In genomic region chr11:60076790-60077189, GRCm38 (mm10) we compare ENCODE assay signal across 9 mouse cellular contexts. TPM values are rescaled to one million over a fixed set of nuclear protein-coding genes. Genes with fewer than 3 reads are reported as not detected.
A peak's percentile ranks its signal among the peaks of the same experiment; 100 is the strongest.
DNase-seq lines count a peak whose midpoint lies in the region; ATAC-seq and TF ChIP-seq lines count a peak whose summit lies in the region.
"Had no signal": no experiment of that assay in that cellular context is flagged by ENCODE, and none has a peak within 500 bp of the region (broad histone marks: within the 10 kb centered on the region; RNA-seq: fewer than 3 reads in every experiment).

No protein-coding gene starts in this region.

- no peak for ATAC-seq in forebrain, embryonic 11.5 days (replicated peaks; ENCODE audit: low FRiP score)
- no peak for ATAC-seq in forebrain, embryonic 15.5 days (replicated peaks)
- ATAC-seq in embryonic facial prominence, embryonic 11.5 days (replicated peaks; ENCODE audit: insufficient number of reproducible peaks, low FRiP score, low TSS enrichment, low read depth) = no peak
- ATAC-seq in liver, embryonic 13.5 days (ENCODE audit: low read depth) = no peak

- H3K4me1 ChIP-seq in forebrain, embryonic 11.5 days (replicated peaks; ENCODE audit: control insufficient read depth, insufficient read depth, low read length) = no peaks in the 10 kb centered on the region
- H3K4me1 ChIP-seq in forebrain, embryonic 15.5 days = no peaks in the 10 kb centered on the region
- no peaks in the 10 kb centered on the region for H3K4me1 ChIP-seq in embryonic facial prominence, embryonic 11.5 days (ENCODE audit: control insufficient read depth, insufficient read depth, low read length)
- peaks cover 3% of the 10 kb centered on the region for H3K4me1 ChIP-seq in liver, embryonic 13.5 days (replicated peaks)

- H3K27ac ChIP-seq in forebrain, embryonic 11.5 days (ENCODE audit: low read depth, low read length) = no peak overlapping the region
- H3K27ac ChIP-seq in forebrain, embryonic 15.5 days (replicated peaks) = no peak overlapping the region
- no peak overlapping the region for H3K27ac ChIP-seq in embryonic facial prominence, embryonic 11.5 days (replicated peaks; ENCODE audit: low read depth, low read length)
- H3K27ac ChIP-seq in liver, embryonic 13.5 days = no peak overlapping the region
- H3K27ac ChIP-seq: limb, embryonic 15.5 days had no signal

- H3K79me3 ChIP-seq in C2C12 (ENCODE audit: low read depth) = no peaks in the 10 kb centered on the region

- no peak overlapping the region for H3K4me3 ChIP-seq in forebrain, embryonic 11.5 days (ENCODE audit: low read depth, low read length)
- no peak overlapping the region for H3K4me3 ChIP-seq in forebrain, embryonic 15.5 days
- no peak overlapping the region for H3K4me3 ChIP-seq in C2C12 (ENCODE audit: insufficient read depth, poor library complexity, severe bottlenecking)
- no peak overlapping the region for H3K4me3 ChIP-seq in embryonic facial prominence, embryonic 11.5 days (ENCODE audit: low read depth, low read length)
- H3K4me3 ChIP-seq in liver, embryonic 13.5 days (replicated peaks) = no peak overlapping the region
- H3K4me3 ChIP-seq: limb, embryonic 15.5 days had no signal

- no peaks in the 10 kb centered on the region for H3K9me3 ChIP-seq in forebrain, embryonic 11.5 days (ENCODE audit: control insufficient read depth, low read length)
- no peaks in the 10 kb centered on the region for H3K9me3 ChIP-seq in forebrain, embryonic 15.5 days
- H3K9me3 ChIP-seq in embryonic facial prominence, embryonic 11.5 days (replicated peaks; ENCODE audit: control insufficient read depth, low read length) = no peaks in the 10 kb centered on the region
- no peaks in the 10 kb centered on the region for H3K9me3 ChIP-seq in liver, embryonic 13.5 days (replicated peaks)
- H3K9me3 ChIP-seq: limb, embryonic 15.5 days had no signal

- no peaks in the 10 kb centered on the region for H3K79me2 ChIP-seq in C2C12 (ENCODE audit: control insufficient read depth, insufficient read depth)

- H3K27me3 ChIP-seq in forebrain, embryonic 11.5 days (ENCODE audit: control insufficient read depth, insufficient read depth, low read length) = no peaks in the 10 kb centered on the region
- no peaks in the 10 kb centered on the region for H3K27me3 ChIP-seq in forebrain, embryonic 15.5 days
- no peaks in the 10 kb centered on the region for H3K27me3 ChIP-seq in C2C12 (ENCODE audit: control insufficient read depth, insufficient read depth, insufficient read length)
- H3K27me3 ChIP-seq in embryonic facial prominence, embryonic 11.5 days (ENCODE audit: control insufficient read depth, insufficient read depth, low read length) = no peaks in the 10 kb centered on the region
- no peaks in the 10 kb centered on the region for H3K27me3 ChIP-seq in liver, embryonic 13.5 days
- H3K27me3 ChIP-seq: limb, embryonic 15.5 days had no signal

- peak; percentile 72 for DNase-seq in forebrain, embryonic 11.5 days (ENCODE audit: low spot score)
- peak; percentile 66 for DNase-seq in adrenal gland, postnatal 25 days
- DNase-seq in embryonic facial prominence, embryonic 11.5 days (ENCODE audit: low spot score) = peak; percentile 87
- peak; percentile 82 for DNase-seq in kidney, adult 9 months
- DNase-seq in liver, embryonic 13.5 days = peak; percentile 40
- peak; percentile 82 to 85 for DNase-seq in right cerebral cortex, adult 2 months (ENCODE audit: low spot score in 2 of 2)

- no peak overlapping the region for H3K4me2 ChIP-seq in forebrain, embryonic 11.5 days (ENCODE audit: low read depth, low read length, severe bottlenecking)
- no peak overlapping the region for H3K4me2 ChIP-seq in forebrain, embryonic 15.5 days (replicated peaks)
- no peak overlapping the region for H3K4me2 ChIP-seq in embryonic facial prominence, embryonic 11.5 days (ENCODE audit: low read depth, low read length)
- H3K4me2 ChIP-seq in liver, embryonic 13.5 days = no peak overlapping the region
- H3K4me2 ChIP-seq: limb, embryonic 15.5 days had no signal

- no peaks in the 10 kb centered on the region for H3K36me3 ChIP-seq in forebrain, embryonic 11.5 days (ENCODE audit: control insufficient read depth, insufficient read depth, low read length)
- H3K36me3 ChIP-seq in forebrain, embryonic 15.5 days = no peaks in the 10 kb centered on the region
- no peaks in the 10 kb centered on the region for H3K36me3 ChIP-seq in C2C12 (ENCODE audit: control insufficient read depth, insufficient read depth)
- no peaks in the 10 kb centered on the region for H3K36me3 ChIP-seq in embryonic facial prominence, embryonic 11.5 days (replicated peaks; ENCODE audit: control insufficient read depth, insufficient read depth, low read depth, low read length)
- no peaks in the 10 kb centered on the region for H3K36me3 ChIP-seq in liver, embryonic 13.5 days
- H3K36me3 ChIP-seq: limb, embryonic 15.5 days had no signal

- TF ChIP-seq CTCF in C2C12 (IDR thresholded peaks at IDR 0.05; ENCODE audit: control insufficient read depth, insufficient read depth, insufficient read length) = peak; percentile 71

- H3K9ac ChIP-seq in forebrain, embryonic 11.5 days (ENCODE audit: low read length) = no peak overlapping the region
- H3K9ac ChIP-seq in forebrain, embryonic 15.5 days (replicated peaks) = no peak overlapping the region
- H3K9ac ChIP-seq in embryonic facial prominence, embryonic 11.5 days (replicated peaks; ENCODE audit: low read length) = no peak overlapping the region
- no peak overlapping the region for H3K9ac ChIP-seq in liver, embryonic 13.5 days
- H3K9ac ChIP-seq: limb, embryonic 15.5 days had no signal

- whole genome bisulfite sequencing in forebrain, embryonic 11.5 days = 20% methylated on average over 4 of the region's 4 CpGs
- 19% methylated on average over 4 of the region's 4 CpGs for WGBS in forebrain, embryonic 15.5 days
- WGBS in embryonic facial prominence, embryonic 11.5 days = 13% methylated on average over 4 of the region's 4 CpGs
- WGBS in liver, embryonic 13.5 days (ENCODE audit: insufficient replicate concordance) = 13% methylated on average over 4 of the region's 4 CpGs

- no peak overlapping the region for H3ac ChIP-seq in C2C12 (ENCODE audit: control insufficient read depth, insufficient read length, low read depth)

TF ChIP-seq in C2C12, 6 proteins besides CTCF, POLR2A, EP300 and RAD21:
- TF ChIP-seq MAX (IDR thresholded peaks at IDR 0.05) (no peak), USF1 (IDR thresholded peaks at IDR 0.05; ENCODE audit: low read depth) (peak; percentile 18)

RNA-seq across cellular contexts. Expression of gene Rai1, which starts 28.0 kb away (rescaled TPM):
- polyA plus RNA-seq in forebrain, embryonic 11.5 days (2014; fragmentation: Nextera tagmentation; extraction: Ambion mirVana) = 28.5 and 36.4 TPM in 2 replicates
- polyA plus RNA-seq in forebrain, embryonic 15.5 days (2015; fragmentation: Nextera tagmentation; extraction: Ambion mirVana) = 31.9 and 34.2 TPM in 2 replicates
- 24.9 TPM for polyA plus RNA-seq in C2C12 (2012; fragmentation: generic; extraction: Trizol)
- total RNA-seq in adrenal gland, postnatal 25 days (2021) = 54.2 and 57.8 TPM in 2 replicates
- polyA plus RNA-seq in embryonic facial prominence, embryonic 11.5 days (2014; fragmentation: Nextera tagmentation; extraction: Ambion mirVana) = 21.0 and 24.8 TPM in 2 replicates
- polyA plus RNA-seq in liver, embryonic 13.5 days (2015; fragmentation: Nextera tagmentation; extraction: Ambion mirVana) = 5.1 and 5.7 TPM in 2 replicates

RNA-seq across cellular contexts. Expression of gene Pemt, which starts 30.5 kb away (rescaled TPM):
- 6.2 and 7.7 TPM in 2 replicates for polyA plus RNA-seq in forebrain, embryonic 11.5 days (2014; fragmentation: Nextera tagmentation; extraction: Ambion mirVana)
- 5.5 and 5.8 TPM in 2 replicates for polyA plus RNA-seq in forebrain, embryonic 15.5 days (2015; fragmentation: Nextera tagmentation; extraction: Ambion mirVana)
- 16.7 TPM for polyA plus RNA-seq in C2C12 (2012; fragmentation: generic; extraction: Trizol)
- total RNA-seq in adrenal gland, postnatal 25 days (2021) = 5.1 and 16.5 TPM in 2 replicates
- polyA plus RNA-seq in embryonic facial prominence, embryonic 11.5 days (2014; fragmentation: Nextera tagmentation; extraction: Ambion mirVana) = 6.1 and 7.3 TPM in 2 replicates
- polyA plus RNA-seq in liver, embryonic 13.5 days (2015; fragmentation: Nextera tagmentation; extraction: Ambion mirVana) = 7.7 and 7.9 TPM in 2 replicates
